Mouse (Mus musculus): ENCODE data around the gene Espn.

The Espn gene

GRCm38 (mm10) chr4:152125161-152126025, 26.8 kb downstream of the Espn start:
- no peak for DNase-seq (ENCODE audit: low spot score)

GRCm38 (mm10) chr4:152124361-152124961, 27.7 kb downstream of the Espn start:
- DNase-seq (ENCODE audit: low spot score) = no peak

- DNase-seq (ENCODE audit: low spot score) = no peak
Observed at GRCm38 (mm10) chr4:152121183-152121505, 31.0 kb downstream of the Espn start.

GRCm38 (mm10) chr4:152120311-152121182, 31.6 kb downstream of the Espn start:
- no peak for DNase-seq (ENCODE audit: low spot score)

GRCm38 (mm10) chr4:152119396-152120292, 32.5 kb downstream of the Espn start:
- no peak for DNase-seq (ENCODE audit: low spot score)

- no peak for DNase-seq (ENCODE audit: low spot score)
Observed at GRCm38 (mm10) chr4:152117538-152117937, 34.6 kb downstream of the Espn start.

GRCm38 (mm10) chr4:152115921-152116612, 36.1 kb downstream of the Espn start, which contains the start of gene Tnfrsf25:
Gene Tnfrsf25 (plus strand): TSS chr4:152115934.
- no peak for DNase-seq (ENCODE audit: low spot score)

GRCm38 (mm10) chr4:152114080-152114479, 38.1 kb downstream of the Espn start:
- DNase-seq (ENCODE audit: low spot score) = no peak

- no peak for DNase-seq (ENCODE audit: low spot score)
Observed at GRCm38 (mm10) chr4:152112329-152112728, 39.8 kb downstream of the Espn start.

GRCm38 (mm10) chr4:152110689-152111088, 41.5 kb downstream of the Espn start:
- no peak for DNase-seq (ENCODE audit: low spot score)

GRCm38 (mm10) chr4:152109509-152109908, 42.7 kb downstream of the Espn start:
- DNase-seq (ENCODE audit: low spot score) = no peak

GRCm38 (mm10) chr4:152108673-152109072, 43.5 kb downstream of the Espn start:
- no peak for DNase-seq (ENCODE audit: low spot score)

- peak; percentile 86 for DNase-seq (ENCODE audit: low spot score)
Observed at GRCm38 (mm10) chr4:152107971-152108509, 44.1 kb downstream of the Espn start.

- peak; percentile 89 for DNase-seq (ENCODE audit: low spot score)
Observed at GRCm38 (mm10) chr4:152107493-152107892, 44.7 kb downstream of the Espn start.

GRCm38 (mm10) chr4:152106746-152107145, 45.4 kb downstream of the Espn start:
- no peak for DNase-seq (ENCODE audit: low spot score)

- peak; percentile 76 for DNase-seq (ENCODE audit: low spot score)
Observed at GRCm38 (mm10) chr4:152103025-152103424, 49.1 kb downstream of the Espn start.

GRCm38 (mm10) chr4:152101921-152102320, 50.2 kb downstream of the Espn start:
- no peak for DNase-seq (ENCODE audit: low spot score)

GRCm38 (mm10) chr4:152101081-152101653, 51.0 kb downstream of the Espn start:
- DNase-seq (ENCODE audit: low spot score) = no peak

- DNase-seq (ENCODE audit: low spot score) = no peak
Observed at GRCm38 (mm10) chr4:152100541-152100940, 51.6 kb downstream of the Espn start.
